Mouse (Mus musculus) heart, embryonic 14.5 days (tissue): Measurements from ENCODE around the gene Zfp575. TPM values are rescaled to one million over a fixed set of nuclear protein-coding genes. Genes with fewer than 3 reads are reported as not detected.
A peak's percentile ranks its signal among the peaks of the same experiment; 100 is the strongest.

Experiments
- ATAC-seq: fragments of 200-750 bp; cut with Nextera tagmentation; 2 replicates; pipeline ENCODE4 v1.8.0; 2017; ENCODE audit warnings: low read depth, moderate TSS enrichment; ENCODE audit not compliant: insufficient number of reproducible peaks, insufficient read depth, low FRiP score
- H3K27ac ChIP-seq, 2 experiments: fragments of 200-500 bp in 1 of 2; fragments of 300-500 bp in 1 of 2; sonication (generic) in 1 of 2; replicated peaks in 1 of 2; 2 replicates each; pipeline ENCODE4 v1.5.1; 2012 to 2014; ENCODE audit warnings: low read depth in 2 of 2, low read length in 2 of 2, control low read depth in 1 of 2, mild to moderate bottlenecking in 1 of 2, mixed read lengths in 1 of 2; ENCODE audit not compliant: control insufficient read depth in 1 of 2, insufficient read depth in 1 of 2
- H3K27me3 ChIP-seq: fragments of 300-500 bp; sonication (generic); 2 replicates; pipeline ENCODE4 v1.6.1; 2014; ENCODE audit warnings: mild to moderate bottlenecking, low read length, control low read depth; ENCODE audit not compliant: control insufficient read depth, insufficient read depth
- H3K36me3 ChIP-seq: fragments of 300-500 bp; sonication (generic); 2 replicates; pipeline ENCODE4 v1.6.1; 2014; ENCODE audit warnings: mild to moderate bottlenecking, control low read depth, low read length, mixed read lengths; ENCODE audit not compliant: control insufficient read depth, insufficient read depth
- H3K4me1 ChIP-seq, 2 experiments: fragments of 200-500 bp in 1 of 2; fragments of 300-500 bp in 1 of 2; sonication (generic) in 1 of 2; 2 replicates each; pipeline ENCODE4 v1.6.1; 2012 to 2014; ENCODE audit warnings: low read length in 2 of 2, control low read depth in 1 of 2, mixed read lengths in 1 of 2; ENCODE audit not compliant: control insufficient read depth in 2 of 2, insufficient read depth in 2 of 2
- H3K4me2 ChIP-seq: fragments of 300-500 bp; sonication (generic); 2 replicates; pipeline ENCODE4 v1.6.1; 2014; ENCODE audit warnings: mild to moderate bottlenecking, low read length
- H3K4me3 ChIP-seq, 2 experiments: fragments of 200-500 bp in 1 of 2; fragments of 300-500 bp in 1 of 2; sonication (generic) in 1 of 2; 2 replicates each; pipeline ENCODE4 v1.5.1; 2012 to 2014; ENCODE audit warnings: low read length in 2 of 2, mild to moderate bottlenecking in 2 of 2, control low read depth in 1 of 2, low read depth in 1 of 2, moderate library complexity in 1 of 2; ENCODE audit not compliant: control insufficient read depth in 1 of 2, insufficient read depth in 1 of 2
- H3K9ac ChIP-seq: fragments of 300-500 bp; sonication (generic); 2 replicates; pipeline ENCODE4 v1.6.1; 2014; ENCODE audit warnings: mild to moderate bottlenecking, low read length
- H3K9me3 ChIP-seq: fragments of 300-500 bp; sonication (generic); 2 replicates; pipeline ENCODE4 v1.6.1; 2016; ENCODE audit warnings: low read length, control low read depth; ENCODE audit not compliant: control insufficient read depth
- WGBS: fragments of 180-500 bp; shearing (Covaris S2); extraction: QIAGEN DNeasy Blood & Tissue Kit; methylation state at CpG from one replicate; pipeline ENCODE4 v1.1.7; 2014; 5-methylcytosine and 5-hydroxymethylcytosine counted together
- polyA plus RNA-seq: library from polyadenylated mRNA; unstranded; fragments of >200 nt; fragmentation: Nextera tagmentation; extraction: Ambion mirVana; gene quantifications from 2 replicates; pipeline ENCODE4 v1.2.1, GENCODE M21; 2014

Zfp575 gene
- polyA plus RNA-seq, 1 experiment from 2014 or later: 0.36 TPM

DNA sequence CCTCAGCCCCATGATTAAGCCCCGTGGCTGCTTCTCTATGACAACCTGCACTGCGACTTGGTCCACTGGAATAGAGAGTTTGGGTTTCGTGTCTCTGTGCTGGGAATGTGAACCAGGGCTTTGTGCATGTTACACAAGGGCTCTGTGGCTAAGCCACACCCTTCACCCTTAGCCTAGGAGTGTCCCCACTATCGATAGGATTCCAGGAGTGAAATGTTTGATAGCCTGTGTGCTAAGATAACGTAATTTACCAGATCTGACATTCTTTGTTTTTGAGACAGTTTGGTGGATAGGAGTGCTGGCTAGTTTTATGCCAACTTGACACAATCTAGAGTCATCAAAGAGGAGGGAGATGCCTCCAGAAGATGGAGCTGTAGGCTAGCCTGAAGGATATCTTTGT is 4.3 kb upstream of the Zfp575 start:
- no peak overlapping the region for H3K4me2 ChIP-seq
- 62% methylated on average over 5 of the region's 5 CpGs for WGBS

DNA sequence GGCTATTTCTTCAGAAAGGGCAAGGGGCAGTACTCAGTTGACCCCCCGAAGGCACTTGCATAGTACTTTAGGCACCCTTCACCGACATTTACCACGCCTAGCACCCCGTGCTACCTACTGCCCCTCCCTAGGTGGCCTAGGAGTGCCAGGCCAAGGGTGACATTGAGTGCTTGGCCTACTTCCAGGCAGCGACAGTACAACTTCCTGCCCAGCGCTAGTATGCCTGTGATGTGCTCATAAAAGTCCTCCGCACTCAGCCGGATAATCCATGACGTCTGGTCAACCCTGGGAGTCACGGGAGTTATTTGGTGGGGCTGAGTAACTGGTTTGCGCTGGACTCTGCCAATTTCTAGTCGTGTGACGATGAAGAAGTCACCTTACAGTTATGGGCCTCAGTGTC is 895 bp upstream of the Zfp575 start:
- H3K4me2 ChIP-seq: no peak overlapping the region
- H3K27ac ChIP-seq: no peak overlapping the region
- H3K36me3 ChIP-seq: no peaks in the 10 kb centered on the region
- H3K27me3 ChIP-seq: peaks cover 37% of the 10 kb centered on the region
- H3K9ac ChIP-seq: no peak overlapping the region
- peaks cover 2 to 7% of the 10 kb centered on the region in 2 experiments; a peak in 3 of 4 replicates for H3K4me1 ChIP-seq
- no peak for ATAC-seq
- 70% methylated on average over 13 of the region's 13 CpGs for WGBS
- no peaks in the 10 kb centered on the region for H3K9me3 ChIP-seq
- H3K4me3 ChIP-seq: no peak overlapping the region

More for the DNA sequence above, 4.3 kb upstream of the Zfp575 start:
- Histone ChIP-seq H3K27me3 (peaks cover 11% of the 10 kb centered on the region), H3K27ac (no peak overlapping the region), H3K36me3 (no peaks in the 10 kb centered on the region), H3K9ac (no peak overlapping the region), H3K4me1 (peaks cover 6 to 10% of the 10 kb centered on the region in 2 experiments; a peak in 3 of 4 replicates), H3K4me3 (no peak overlapping the region), H3K9me3 (no peaks in the 10 kb centered on the region)
- ATAC-seq: no peak

DNA sequence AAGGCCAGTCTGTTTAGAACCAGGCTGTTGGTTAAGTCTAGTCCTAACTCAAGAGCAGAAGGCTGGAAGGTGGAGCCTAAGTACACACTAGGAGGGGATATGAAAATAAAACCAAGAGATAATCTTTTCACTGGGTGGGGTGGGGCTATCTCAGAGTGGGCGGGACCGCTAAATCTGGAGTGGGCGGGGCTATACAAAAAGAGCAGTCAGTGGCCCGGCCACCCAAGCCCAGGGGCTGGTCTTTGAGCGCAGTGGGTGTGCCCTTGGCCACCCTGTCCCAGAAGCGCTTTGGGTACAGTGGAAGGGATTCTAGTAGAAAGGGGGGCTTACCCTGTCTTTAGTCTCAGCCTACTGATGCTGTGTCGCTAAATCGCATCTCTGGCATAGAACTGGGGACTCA is 613 bp downstream of the Zfp575 start:
- WGBS: 7% methylated on average over 8 of the region's 8 CpGs
- Histone ChIP-seq H3K27ac (no peak overlapping the region), H3K4me3 (peak overlapping the region; percentile 47 to 55; a peak in 3 of 4 replicates), H3K9me3 (no peaks in the 10 kb centered on the region), H3K36me3 (no peaks in the 10 kb centered on the region), H3K4me1 (peaks cover 2 to 7% of the 10 kb centered on the region in 2 experiments; a peak in 3 of 4 replicates), H3K27me3 (peaks cover 37% of the 10 kb centered on the region), H3K4me2 (peak overlapping the region; percentile 69), H3K9ac (no peak overlapping the region)
- 0 out of 2 replicates have a peak, but pooled peaks have one; percentile 23 for ATAC-seq

DNA sequence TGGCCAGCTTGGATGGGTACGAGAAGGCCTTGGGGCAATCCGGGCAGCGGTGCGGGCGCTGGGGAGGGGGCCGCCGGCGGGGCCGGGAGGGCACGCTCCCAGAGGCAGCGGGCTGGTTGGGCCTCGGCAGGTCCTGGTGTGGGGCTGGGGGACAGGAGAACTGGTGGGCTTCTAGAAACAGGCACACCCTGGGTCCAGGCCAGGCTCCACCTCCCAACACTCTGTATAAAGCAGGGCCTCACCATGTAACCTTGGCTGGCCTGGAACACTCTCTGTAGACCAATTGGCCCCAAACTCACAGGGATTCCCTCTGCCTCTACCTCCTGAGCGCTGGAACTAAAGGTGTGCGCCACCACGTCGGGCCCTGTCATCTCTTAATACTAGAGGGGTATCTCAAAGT is 1.4 kb downstream of the Zfp575 start:
- WGBS: 29% methylated on average over 16 of the region's 16 CpGs
- H3K4me3 ChIP-seq: no peak overlapping the region
- no peak for ATAC-seq

DNA sequence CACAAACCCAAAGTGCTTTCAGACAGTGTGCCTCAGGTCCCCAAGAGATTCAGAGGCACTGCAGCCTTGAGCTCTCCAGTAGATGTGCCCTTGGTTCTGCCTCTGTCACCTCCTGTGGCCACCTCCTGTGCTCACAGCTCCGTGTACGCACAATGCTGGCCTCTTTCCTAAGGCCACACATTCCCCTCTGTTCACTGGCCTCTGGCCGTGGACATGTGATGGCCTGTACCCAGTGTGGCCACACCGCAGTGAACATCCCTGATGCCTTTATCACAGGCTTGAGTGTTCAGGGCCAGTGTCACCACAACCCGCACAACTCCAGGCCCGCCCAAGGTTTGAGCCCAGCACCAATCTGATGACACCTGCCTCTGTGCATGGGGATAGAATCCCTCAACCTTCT is 2.6 kb downstream of the Zfp575 start:
- Histone ChIP-seq H3K4me3 (no peak overlapping the region), H3K27ac (no peak overlapping the region), H3K27me3 (peaks cover 37% of the 10 kb centered on the region), H3K9ac (no peak overlapping the region), H3K9me3 (no peaks in the 10 kb centered on the region), H3K36me3 (no peaks in the 10 kb centered on the region), H3K4me2 (no peak overlapping the region), H3K4me1 (peaks cover 2 to 7% of the 10 kb centered on the region in 2 experiments; a peak in 3 of 4 replicates)
- ATAC-seq: no peak
- WGBS: 83% methylated on average over 6 of the region's 6 CpGs

More for the DNA sequence above, 1.4 kb downstream of the Zfp575 start:
- H3K27ac ChIP-seq: no peak overlapping the region
- peaks cover 2 to 7% of the 10 kb centered on the region in 2 experiments; a peak in 3 of 4 replicates for H3K4me1 ChIP-seq
- H3K9ac ChIP-seq: no peak overlapping the region
- H3K27me3 ChIP-seq: peaks cover 37% of the 10 kb centered on the region
- H3K4me2 ChIP-seq: no peak overlapping the region
- H3K9me3 ChIP-seq: no peaks in the 10 kb centered on the region
- H3K36me3 ChIP-seq: no peaks in the 10 kb centered on the region

DNA sequence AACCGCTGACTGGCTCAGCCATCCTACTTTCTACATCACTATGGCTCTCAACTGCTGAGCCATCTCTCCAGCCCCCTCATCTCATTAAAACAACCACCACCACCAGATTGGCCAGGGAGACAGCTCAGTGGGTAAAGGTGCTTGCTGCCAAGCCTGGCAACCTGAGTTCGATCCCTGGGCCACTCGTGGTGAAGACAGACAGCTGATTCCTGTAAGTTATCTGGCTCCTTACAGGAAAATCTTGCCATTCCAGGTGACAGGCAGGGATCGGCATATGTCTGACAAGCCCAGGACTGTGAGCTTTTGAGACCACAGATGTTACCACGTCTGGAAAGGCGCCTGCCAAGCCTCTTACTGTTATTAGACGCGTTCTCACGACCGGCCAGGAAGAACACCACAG is 9.6 kb downstream of the Zfp575 start:
- Histone ChIP-seq H3K36me3 (peaks cover 7% of the 10 kb centered on the region; the same call in 1 of the 2 replicates), H3K9ac (no peak overlapping the region), H3K9me3 (no peaks in the 10 kb centered on the region), H3K27ac (no peak overlapping the region), H3K27me3 (no peaks in the 10 kb centered on the region), H3K4me1 (no peaks in the 10 kb centered on the region), H3K4me2 (no peak overlapping the region), H3K4me3 (no peak overlapping the region)
- 92% methylated on average over 10 of the region's 10 CpGs for WGBS
- ATAC-seq: no peak

DNA sequence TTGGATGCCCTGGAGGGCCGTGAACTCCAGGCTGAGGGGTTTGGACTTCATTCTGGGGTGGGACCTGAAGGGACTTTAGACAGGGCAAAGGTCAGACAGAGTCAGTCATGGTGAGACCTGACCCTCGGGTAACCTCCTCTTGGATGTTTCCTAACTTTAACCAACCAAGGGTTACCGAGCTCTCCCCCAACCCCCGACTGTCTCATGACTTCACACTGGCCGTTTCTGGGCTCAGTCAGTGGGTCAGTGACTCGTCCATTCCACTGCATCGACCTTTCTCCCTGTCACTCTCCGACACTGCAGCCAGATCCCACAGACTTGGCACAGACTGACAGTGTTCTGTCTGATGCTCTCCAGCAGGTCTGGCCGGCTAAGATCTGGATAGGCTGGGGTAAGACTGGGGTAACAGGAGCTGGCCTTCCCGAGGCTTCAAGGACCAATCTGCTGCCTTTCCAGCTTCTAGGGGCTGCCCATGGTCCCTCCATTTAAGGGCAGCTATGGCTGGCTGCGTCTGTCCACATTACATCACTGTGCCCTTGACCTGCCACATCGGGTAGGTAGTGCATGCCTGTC is 13.1 kb downstream of the Zfp575 start:
- Histone ChIP-seq H3K4me2 (no peak overlapping the region), H3K27me3 (no peaks in the 10 kb centered on the region), H3K9ac (no peak overlapping the region), H3K9me3 (no peaks in the 10 kb centered on the region), H3K36me3 (peaks cover 25% of the 10 kb centered on the region), H3K4me1 (no peaks in the 10 kb centered on the region), H3K4me3 (no peak overlapping the region), H3K27ac (no peak overlapping the region)
- ATAC-seq: no peak
- 46% methylated on average over 12 of the region's 12 CpGs for WGBS

DNA sequence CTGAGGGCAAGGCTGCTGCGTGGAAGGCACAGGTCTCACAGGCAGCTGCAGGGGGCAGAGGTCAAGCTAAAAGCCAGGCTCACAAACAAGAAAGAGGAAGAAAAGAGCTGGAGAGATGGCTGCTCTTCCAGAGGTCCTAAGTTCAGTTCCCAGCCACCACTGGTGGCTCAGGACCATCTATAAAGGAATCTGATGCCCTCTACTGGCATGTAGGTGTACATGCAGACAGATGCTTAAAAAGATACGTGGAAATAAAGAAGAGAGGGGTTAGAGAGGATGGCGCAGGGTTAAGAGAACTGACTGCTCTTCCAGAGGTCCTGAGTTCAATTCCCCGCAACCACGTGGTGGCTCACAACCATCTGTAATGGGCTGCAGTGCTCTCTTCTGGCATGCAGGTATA is 15.0 kb downstream of the Zfp575 start:
- H3K9ac ChIP-seq: no peak overlapping the region
- no peaks in the 10 kb centered on the region for H3K27me3 ChIP-seq
- H3K36me3 ChIP-seq: peaks cover 39% of the 10 kb centered on the region
- no peaks in the 10 kb centered on the region for H3K9me3 ChIP-seq
- 64% methylated on average over 5 of the region's 5 CpGs for WGBS
- H3K4me1 ChIP-seq: no peaks in the 10 kb centered on the region
- H3K4me2 ChIP-seq: no peak overlapping the region
- no peak for ATAC-seq
- H3K4me3 ChIP-seq: no peak overlapping the region
- H3K27ac ChIP-seq: no peak overlapping the region
